Mouse (Mus musculus): Measurements from ENCODE around the gene Psma3.
"Not testable (repeated sequence)": the region's sequence is repeated elsewhere in the genome, so short reads cannot be mapped to it uniquely, and the experiment has no call there.

The Psma3 gene

DNA sequence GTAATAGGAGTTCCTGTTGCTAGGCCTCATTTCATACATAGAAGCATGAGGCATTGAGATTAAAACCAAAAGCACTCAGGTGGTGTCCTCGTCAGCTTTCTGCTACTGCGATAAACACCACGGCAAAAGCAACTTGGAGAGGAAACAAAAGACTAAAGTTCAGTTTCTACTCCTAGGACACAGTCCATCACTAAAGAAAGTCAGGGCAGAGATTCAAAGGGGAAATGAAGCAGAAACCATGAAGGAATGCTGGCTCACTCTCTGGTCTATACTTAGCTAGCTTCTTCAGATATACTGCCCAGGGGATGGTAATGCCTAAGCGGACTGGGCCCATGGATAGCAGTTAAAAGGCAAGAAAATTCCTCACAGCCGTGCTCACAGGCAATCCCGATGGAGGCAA, 27.0 kb downstream of the Psma3 start:
- DNase-seq (ENCODE audit: low read depth, low spot score), result no peak

DNA sequence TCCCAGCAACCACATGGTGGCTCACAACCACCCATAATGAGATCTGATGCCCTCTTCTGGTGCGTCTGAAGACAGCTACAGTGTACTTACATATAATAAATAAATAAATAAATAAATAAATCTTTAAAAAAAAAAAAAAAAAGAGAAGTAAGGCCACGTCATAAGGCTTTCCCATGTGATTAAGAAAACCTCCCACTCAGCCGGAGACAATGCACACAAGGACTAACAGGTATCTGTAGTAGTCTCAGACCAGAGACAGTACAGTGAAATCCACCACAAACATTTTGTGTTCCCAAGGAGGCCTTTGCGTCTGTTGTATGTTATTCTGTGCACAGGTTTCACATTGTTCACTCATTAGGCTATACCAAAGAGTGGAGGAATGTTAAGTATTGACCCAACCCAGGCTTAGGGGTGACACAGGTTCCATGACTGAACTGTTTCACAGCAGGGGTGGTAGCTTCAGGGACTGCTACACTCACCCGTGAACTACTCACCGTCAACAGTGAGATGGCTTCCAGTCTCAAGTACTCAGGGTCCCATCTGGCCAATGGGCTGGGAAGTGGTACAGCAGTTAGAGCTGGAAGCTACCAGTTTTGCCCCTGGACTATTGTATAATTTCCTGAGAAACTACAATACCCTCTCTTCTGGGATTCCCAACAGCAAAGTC, 29.5 kb downstream of the Psma3 start:
- no peak for DNase-seq (ENCODE audit: low read depth, low spot score)

DNA sequence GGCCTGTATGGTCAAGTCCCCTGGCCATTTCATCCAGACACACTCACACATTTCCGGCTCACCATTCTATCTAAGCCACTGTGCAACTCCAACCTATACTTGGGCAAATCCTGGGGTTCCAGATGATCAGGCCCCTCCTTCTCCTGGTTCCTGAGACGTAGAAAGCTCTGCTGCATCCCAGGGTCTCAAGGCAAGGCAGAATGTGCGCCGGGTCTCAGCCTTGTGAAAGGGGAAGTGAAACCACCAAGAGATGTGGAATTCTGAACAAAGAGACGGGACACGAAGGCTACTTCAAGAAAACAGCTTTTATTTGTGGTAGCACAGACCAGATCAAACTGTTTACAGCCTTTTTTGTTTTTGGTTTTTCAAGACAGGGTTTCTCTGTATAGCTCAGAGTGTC, 31.7 kb downstream of the Psma3 start:
- DNase-seq (ENCODE audit: low read depth, low spot score), result no peak

DNA sequence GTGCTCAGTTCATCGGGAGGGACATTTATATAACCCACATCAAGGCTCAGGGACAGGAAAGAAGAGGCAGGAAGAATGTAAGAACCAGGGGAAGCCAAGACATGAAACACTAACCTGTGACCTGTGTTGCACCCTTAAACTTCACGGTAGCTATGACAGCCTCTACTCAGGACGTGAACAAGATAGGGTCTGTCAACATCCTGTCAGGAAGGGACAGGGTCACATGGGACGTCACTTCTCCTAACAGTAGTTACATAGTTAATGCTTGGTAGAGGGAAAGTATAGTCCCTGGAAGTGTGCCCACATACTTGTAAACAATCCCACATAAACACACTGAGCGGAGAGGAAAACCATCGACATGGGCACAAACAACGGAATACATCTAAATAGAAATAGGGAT, 32.5 kb downstream of the Psma3 start:
- no peak for DNase-seq (ENCODE audit: low read depth, low spot score)

DNA sequence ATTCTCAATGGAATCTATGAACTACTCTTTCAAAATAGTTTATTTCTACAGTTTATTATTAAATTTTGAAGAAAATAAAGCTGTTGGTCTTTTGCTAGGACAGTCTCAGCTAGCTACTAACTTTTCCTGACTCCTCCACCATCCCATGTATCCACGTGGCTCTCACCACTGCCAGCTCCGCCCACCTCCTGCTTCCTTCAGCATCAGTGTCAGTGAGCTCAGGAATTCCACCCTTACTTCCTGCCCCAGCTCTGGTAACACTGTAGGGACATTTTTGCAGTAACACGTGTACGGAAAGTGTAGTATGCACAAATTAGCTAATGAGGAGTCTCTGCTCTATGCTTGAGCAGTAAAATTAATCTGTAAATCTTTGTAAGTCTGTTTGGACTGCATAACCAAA, 35.3 kb downstream of the Psma3 start:
- no peak for DNase-seq (ENCODE audit: low read depth, low spot score)

DNA sequence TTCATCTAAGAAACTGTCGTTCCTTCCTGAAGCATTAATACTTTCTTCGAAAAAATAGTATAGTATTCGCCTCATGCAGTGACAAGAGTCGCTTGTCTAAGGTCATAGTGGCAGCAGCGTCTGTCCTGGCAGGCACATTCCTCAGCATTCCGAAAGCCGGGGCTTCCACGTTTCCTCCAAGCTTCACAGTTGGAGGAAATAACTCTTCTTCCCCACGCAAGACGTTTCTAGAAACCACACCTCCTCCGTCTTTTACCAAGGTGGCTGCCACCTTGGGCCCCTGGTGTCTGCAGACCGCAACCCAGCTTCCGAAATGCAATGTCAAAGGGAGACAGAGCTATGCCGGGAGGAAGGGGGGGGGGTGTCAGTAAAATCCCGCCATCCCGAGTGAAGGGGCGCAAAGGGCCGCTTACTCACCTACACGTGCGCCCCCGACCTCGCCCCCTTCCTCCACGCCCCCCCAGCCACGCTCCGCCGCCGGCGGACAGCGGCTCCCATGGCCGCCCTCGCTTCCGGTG, 40.5 kb downstream of the Psma3 start:
- no peak for DNase-seq (ENCODE audit: low read depth, low spot score)

DNA sequence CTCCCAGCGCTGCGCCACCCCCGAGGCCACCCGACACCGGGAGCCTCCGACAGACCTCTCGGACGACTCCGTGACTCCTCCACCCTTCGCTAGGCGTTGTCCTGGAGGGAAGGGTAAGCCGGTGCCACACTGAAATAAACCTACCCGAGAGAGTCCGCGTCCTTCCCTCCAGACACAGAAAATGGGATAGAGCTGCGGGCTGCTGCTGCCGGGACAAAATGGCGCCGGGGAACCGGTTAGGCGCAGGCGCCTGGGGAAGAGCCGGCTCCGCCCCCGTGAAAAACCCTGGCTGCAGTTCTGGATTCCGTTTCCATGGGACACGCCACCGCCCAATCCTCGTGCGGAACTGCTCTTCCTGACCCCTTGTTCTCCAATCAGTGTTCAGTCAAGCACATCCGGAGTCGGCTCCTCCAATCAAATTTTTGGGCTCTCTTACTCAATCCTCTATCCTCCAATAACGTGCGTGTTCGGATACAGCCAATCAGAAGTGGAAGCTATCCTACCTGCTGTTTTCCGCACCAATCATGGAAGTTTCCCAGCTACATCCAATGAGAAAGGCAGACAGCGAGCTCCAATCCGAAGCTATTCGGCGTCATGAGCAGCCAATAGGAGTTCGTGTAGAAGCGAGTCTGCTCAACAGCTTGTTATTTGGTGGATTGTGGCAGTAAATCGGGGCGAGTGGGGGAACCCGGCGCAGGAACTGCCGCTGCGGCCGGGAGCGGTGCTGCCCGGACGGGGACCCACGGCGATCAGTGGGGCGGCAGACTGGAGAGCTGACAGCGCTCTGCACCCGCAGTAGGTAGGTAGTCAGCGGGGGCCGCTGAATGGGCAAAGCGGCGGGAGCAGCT, 41.2 kb downstream of the Psma3 start, which contains the start of gene Arid4a:
Arid4a (plus strand) TSS at position 628 of the 848 bp plus-strand sequence.
- DNase-seq (ENCODE audit: low read depth, low spot score), result peak; percentile 98

DNA sequence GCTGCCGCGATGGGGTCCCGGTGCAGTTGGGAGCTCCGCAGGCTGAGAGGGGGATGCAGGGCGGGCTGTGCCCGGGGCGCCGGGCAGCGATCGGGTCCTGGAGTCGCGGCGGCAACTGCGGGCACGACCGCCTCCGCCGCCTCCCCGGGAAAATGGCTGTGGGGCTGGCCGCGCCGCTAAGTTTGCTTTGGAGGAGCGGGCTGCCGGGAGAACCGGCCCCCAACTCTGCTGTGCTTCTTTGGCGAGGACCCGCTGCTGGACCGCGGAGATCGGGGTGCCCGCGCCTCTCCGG, 41.7 kb downstream of the Psma3 start:
- no peak for DNase-seq (ENCODE audit: low read depth, low spot score)

DNA sequence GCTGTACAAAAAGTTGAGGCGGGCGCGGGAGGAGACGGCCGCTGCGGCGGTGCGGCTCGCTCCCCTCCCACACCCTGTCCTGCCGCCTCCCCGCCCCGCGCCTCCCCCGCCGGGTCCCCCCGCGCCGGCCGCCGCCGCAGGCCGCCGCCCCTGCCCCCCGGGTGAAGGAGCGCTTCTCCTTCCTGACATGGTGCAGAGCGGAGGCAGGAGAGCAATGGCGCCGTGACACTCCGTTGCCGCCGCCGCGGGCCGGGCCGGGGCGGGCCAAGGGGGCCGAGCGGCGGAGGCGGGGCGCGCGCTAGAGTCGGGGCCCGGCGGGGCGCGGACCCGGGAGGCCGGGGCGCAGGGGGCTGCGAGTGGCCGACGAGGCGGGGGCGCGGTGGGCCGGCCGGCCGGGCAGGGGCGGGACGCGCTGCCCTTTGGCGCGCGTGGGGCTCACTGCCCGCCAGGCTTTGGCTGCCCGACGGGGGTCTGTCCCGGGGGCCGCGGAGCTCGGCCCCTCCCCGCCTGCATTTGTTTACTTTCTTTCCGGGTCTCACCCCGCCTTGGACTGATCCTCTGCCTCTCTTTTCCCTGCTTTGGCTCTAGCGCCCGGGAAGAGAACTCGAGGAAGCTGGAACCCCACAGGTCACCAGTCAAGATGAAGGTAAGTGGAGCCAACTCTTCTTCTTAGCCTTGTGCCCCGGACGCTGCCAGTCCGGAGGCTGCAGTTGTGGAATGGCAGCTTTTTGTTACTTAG, 42.3 kb downstream of the Psma3 start:
- DNase-seq (ENCODE audit: low read depth, low spot score), result no peak

DNA sequence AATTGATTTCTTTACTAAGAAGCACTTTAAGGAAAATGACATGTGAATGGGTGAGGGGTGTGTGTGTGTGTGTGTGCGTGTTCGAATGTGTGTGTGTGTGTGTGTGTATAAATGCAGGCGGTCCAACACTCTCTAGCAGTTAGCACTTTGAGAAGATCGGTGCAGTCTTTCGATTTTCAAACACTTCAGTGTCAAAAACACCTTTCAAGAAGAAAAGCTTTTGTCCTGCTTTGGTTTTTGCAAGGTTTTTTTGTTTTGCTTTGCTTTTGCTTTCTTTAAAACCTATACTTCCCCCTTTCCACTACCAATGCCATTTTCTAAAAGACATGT, 42.8 kb downstream of the Psma3 start:
- no peak for DNase-seq (ENCODE audit: low read depth, low spot score)

DNA sequence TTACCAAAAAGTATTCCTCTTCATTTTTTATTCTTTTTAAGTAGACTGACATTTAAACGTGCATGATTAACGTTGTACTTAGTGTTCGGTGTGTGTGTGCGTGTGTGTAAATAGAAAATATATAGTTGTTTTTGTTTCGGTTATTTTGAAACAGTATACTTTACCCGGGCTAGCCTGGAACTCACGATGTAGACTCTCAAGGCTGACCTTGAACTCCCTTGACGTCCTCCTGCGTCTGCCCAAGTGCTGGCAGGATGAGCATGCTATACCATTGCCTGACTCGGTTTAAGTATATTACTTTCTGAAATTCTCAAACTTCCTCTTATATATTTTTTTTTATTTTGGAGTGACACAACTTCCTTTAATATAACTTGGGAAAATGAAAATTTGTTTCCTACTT, 43.4 kb downstream of the Psma3 start:
- no peak for DNase-seq (ENCODE audit: low read depth, low spot score)

DNA sequence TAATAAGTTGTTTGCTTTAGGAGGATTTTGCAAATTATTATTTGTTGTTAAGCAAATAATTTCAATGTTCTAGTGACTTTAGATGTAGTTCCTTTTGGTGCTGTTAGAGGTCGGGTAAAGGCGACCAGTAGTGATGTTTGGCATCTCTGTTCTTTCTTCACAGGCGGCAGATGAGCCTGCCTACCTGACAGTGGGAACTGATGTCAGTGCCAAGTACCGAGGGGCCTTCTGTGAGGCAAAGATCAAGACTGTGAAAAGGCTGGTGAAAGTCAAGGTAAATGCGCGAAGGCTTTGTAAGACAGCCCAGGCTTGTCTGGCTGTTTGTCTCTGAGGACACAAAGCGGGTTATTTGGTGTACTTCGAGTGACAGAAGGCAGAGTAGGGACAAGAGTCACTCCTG, 44.8 kb downstream of the Psma3 start:
- no peak for DNase-seq (ENCODE audit: low read depth, low spot score)

DNA sequence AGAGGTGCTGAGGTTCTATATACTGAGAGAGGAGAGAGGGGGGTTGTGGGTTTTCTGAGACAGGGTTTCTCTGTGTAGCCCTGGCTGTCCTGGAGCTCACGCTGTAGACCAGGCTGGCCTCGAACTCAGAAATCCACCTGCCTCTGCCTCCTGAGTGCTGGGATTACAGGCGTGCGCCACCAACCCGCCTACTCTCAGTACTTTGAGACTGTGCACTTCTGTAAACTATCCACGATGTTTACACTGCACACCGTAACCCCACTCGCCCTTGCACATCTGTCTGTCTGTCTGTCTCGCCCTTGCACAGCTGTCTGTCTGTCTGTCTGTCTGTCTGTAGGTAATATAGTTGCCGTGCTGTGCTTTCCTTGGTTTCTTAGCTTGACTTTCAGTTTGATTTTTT, 50.0 kb downstream of the Psma3 start:
- no peak for DNase-seq (ENCODE audit: low read depth, low spot score)

DNA sequence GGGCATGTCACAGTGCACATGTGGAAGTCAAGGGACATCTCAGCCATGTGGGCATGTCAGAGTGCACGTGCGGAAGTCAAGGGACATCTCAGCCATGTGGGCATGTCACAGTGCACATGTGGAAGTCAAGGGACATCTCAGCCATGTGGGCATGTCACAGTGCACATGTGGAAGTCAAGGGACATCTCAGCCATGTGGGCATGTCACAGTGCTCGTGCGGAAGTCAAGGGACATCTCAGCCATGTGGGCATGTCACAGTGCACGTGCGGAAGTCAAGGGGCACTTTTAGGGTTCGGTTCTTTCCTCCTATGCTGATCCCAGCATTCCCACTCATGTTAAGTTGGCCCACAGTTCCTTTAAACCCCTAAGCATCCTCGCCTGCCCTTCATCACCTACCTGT, 53.8 kb downstream of the Psma3 start:
- not testable (repeated sequence) for DNase-seq (ENCODE audit: low read depth, low spot score)

DNA sequence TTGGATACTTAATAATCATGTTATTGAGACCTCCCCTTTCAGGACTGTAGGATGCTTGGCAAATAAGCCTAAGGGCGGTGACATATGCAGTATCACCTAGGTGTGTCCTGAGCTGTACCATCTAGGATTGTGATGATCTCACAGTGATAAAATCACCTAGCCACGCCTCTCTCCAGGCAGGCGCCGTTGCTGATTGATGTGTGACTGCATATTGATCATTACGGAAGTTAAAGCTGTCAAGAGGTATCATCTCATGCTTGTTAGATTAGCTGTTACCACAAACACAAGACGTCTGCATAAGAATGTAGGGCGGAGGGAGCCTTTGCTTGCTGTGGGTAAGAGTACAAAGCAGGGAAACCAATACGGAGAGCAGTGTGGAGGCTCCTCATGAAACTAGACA, 55.8 kb downstream of the Psma3 start:
- no peak for DNase-seq (ENCODE audit: low read depth, low spot score)

DNA sequence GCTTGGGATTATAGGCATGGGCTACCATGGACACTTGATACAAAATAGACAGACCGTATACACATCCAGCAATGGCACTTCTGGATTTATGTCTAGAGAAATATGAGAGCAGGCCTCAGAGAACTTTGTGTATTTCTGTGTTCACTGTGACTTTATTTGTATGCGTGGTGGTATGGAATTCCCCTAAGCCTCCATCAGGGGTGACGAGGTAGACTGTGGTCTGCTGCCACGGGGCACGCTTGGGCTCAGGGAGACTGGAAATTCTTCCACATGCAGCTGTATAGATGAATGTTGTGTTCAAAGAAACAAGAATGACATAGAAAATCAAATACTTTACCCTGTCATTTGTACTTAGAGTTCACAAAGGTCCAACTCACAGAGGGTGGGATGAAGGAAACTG, 56.3 kb downstream of the Psma3 start:
- DNase-seq (ENCODE audit: low read depth, low spot score), result no peak

DNA sequence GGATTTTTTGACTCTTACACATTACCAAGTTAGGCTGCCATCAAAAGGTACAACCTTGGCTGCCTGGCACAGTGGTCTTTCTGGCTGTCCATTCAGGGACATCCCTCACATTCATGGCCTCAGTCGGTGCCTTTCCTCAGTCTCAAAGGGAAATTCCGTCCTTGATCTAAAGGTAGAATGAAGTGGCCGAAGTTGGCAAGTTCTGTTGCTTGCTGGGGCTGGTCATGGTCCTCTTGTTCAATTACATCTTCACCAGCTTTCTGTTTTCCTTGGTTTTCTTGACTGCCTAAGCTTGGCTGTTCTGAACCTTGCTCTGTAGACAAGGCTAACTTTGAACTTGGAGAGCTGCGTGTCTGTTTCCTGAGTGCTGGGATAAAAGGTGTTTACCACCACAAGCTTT, 61.4 kb downstream of the Psma3 start:
- DNase-seq (ENCODE audit: low read depth, low spot score), result no peak

DNA sequence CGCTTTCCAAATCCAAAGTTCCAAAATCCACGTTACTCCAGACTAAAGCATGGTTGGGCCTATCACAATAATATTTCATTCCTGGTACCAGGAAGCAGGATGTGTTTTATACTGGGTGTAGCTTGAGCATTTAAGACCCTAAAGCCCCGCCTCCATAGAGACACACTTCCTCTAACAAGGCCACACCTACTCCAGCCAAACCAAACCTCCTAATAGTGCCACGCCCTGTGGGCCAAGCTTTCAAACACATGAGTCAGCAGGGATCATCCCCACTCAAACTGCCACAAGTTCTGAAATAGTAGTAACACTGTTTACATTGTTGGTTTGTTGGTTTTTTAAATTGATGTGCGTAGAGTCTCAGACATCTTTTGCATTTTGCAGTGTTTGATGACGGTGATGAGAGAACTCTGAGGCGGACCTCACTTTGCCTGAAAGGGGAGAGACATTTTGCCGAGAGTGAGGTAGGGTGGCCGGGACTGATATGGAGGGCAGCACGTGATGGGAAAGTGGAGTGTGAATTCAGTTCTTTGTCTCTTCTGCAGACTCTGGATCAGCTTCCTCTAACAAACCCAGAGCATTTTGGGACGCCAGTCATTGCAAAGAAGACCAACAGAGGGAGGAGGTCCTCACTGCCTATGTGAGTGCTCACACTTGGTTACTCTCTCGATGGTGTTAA, 62.4 kb downstream of the Psma3 start:
- DNase-seq (ENCODE audit: low read depth, low spot score), result no peak

DNA sequence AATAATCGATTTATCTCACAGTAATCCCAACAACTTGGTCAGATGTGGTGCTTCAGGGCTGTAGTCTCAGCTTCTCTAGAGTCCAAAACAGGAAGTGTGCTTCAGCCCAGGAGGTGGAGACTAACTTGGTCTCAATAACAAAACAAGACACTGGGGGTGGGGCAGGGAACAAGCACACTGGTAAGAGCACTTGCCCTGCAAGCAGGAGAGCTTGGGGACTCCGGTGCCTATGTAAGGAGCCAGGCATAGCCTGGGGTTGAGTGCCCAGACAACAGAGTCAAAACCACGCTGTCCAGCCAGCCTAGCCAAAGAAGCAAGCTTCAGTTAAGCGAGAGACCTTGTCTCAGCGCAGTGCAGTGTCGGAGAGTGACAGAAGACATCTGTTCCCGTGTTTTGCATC, 66.0 kb downstream of the Psma3 start:
- DNase-seq (ENCODE audit: low read depth, low spot score), result no peak

DNA sequence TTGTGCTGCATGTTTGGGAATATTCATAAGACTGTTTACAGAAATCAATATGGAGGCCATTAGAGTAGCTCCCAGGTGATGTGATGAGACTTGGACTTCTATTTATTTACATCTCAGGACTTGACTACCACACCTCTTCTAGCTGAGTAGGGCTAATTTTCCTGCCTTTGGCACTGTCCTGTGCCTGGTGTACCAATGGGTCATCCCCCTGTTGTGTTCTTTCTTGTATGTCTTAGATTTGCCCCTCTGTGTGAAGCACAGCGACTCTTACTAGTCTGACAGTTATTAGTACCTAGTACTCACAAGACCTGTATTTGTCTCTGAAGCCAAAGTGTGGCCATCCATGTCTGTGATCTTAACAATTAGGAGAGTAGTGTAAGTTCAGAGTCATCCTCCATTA, 68.0 kb downstream of the Psma3 start:
- no peak for DNase-seq (ENCODE audit: low read depth, low spot score)

DNA sequence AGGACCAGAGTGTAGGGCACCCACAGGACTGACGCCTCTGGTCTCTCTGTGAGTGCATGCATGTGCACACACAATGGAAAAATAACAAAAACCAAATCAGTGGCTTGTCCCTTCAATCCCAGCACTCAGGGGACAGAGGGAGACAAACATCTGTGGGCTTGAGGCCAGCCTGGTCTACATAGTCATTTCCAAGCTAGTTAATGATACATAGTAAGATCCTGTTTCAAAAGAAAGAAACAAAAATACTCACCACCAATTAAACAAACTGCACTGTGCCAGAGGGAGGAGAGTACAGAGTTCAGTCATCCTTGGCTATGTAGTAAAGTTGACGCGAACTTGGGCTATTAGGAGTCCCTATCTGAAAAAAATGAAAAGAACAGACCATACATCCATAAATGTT, 69.2 kb downstream of the Psma3 start:
- DNase-seq (ENCODE audit: low read depth, low spot score), result no peak

DNA sequence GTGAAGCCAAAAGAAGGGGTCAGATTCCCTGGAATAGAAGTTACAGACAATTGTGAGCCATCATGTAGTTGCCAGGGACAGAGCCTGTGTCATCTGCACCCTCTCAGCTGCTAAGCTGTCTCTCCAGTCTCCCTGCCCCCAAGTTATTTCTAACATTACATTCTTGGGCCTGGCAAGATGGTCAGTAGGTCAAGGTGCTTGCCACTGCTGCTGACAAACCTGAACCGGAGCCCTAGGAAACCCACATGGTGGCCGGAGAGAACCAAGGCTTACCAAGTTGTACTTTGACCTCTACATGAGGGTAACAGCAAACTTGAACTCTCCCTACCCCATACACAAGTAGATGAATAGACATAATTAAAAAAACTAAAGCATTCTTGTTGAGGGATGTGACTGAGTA, 70.1 kb downstream of the Psma3 start:
- DNase-seq (ENCODE audit: low read depth, low spot score), result no peak
